Mouse (Mus musculus): ENCODE results near the gene Slc38a10. TPM values are rescaled to one million over a fixed set of nuclear protein-coding genes. Genes with fewer than 3 reads are reported as not detected.

Gene Slc38a10
- polyA plus RNA-seq, 1 experiment = 134 TPM

DNA sequence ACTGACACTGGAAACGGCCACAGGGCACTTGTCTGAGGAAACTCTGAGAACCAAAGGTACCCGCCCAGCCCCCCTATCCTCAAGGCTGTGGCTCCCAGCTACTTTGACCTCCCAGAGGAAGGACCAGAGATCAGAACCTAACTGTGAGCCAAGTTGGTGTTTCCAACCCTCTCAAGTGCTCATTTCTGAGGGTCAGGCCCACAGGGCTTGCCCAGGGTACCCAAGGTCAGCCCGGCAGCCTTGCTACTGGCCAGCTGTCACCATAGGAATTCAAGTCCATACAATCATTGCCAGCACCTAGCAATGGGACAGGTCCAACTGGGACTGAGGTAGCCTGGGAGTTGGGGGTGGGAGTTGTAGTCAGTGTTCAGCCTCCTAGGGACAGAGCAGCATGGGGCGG lies 60.5 kb downstream of the Slc38a10 start:
- TF ChIP-seq POLR2A (IDR thresholded peaks at IDR 0.05; ENCODE audit: borderline replicate concordance, extremely low read depth, insufficient read depth, insufficient read length, poor library complexity, severe bottlenecking) = no peak
- no peak for TF ChIP-seq CTCF (IDR thresholded peaks at IDR 0.05; ENCODE audit: borderline replicate concordance, extremely low read depth, insufficient read depth, insufficient read length)
- no peak for DNase-seq (ENCODE audit: low read depth)

DNA sequence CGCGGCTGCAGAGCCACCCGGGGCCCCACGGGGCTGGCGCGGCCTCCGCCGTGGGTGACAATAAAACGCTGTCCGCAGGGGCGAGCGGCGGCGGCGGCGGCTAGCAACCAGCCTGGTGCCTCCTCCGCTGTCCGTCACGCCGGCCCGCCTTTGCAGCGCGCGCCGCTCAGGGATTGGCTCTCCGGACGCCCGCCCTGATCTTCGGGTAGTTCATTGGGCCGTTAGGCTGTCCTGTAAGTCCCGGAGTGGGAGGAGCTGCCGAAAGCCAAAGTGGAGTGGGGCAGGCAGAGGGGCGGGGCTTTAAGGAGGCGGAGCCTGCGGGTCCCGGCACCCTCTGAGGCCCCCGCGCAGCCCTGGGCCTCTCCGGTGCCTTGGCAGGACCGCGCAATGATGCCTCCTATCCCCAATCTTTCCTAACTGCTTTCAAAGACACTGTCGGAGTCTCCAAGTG lies 64.4 kb downstream of the Slc38a10 start, which contains the start of gene Cep131:
Gene Cep131 (minus strand): TSS at position 126 of the 451 bp plus-strand sequence.
- TF ChIP-seq CTCF (IDR thresholded peaks at IDR 0.05; ENCODE audit: borderline replicate concordance, extremely low read depth, insufficient read depth, insufficient read length) (no peak), POLR2A (IDR thresholded peaks at IDR 0.05; ENCODE audit: borderline replicate concordance, extremely low read depth, insufficient read depth, insufficient read length, poor library complexity, severe bottlenecking) (peak; percentile 82)
- DNase-seq (ENCODE audit: low read depth) = peak; percentile 99

DNA sequence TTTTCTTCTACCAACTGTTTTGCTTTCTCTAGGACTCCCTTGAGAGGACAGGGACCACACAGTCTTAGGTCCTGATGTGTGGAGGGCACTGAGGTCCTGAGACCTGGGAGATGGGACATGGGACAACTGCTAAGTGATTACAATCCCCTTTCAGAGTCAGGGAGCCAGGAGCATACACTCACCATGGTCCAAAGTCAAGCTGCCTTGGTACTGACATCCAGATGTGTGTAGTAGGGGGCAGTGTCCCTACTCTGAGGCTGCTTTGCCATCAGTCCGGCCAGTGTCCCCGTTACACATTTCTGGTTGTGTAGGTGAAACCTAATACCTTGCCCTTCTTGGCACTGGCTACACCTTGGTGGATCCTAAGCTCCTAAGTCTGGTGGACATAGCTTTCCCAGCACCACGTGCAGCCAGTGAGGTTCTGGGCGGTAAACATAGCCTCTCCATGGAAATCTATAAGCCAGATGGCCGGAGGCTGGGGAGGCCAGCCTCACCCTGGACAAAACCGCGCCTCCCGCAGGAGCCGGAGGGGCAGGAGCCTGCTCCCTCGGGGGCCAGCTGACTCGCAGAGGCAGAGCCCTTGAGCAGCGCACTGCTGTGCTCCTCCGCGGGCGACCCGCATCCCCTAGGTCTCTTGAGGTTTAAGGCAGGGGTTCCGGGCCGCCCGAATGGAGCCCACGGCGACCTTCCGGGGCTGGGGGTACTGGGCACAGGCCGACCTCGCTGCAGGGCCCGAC lies 65.1 kb downstream of the Slc38a10 start:
- TF ChIP-seq POLR2A (IDR thresholded peaks at IDR 0.05; ENCODE audit: borderline replicate concordance, extremely low read depth, insufficient read depth, insufficient read length, poor library complexity, severe bottlenecking) (no peak), CTCF (IDR thresholded peaks at IDR 0.05; ENCODE audit: borderline replicate concordance, extremely low read depth, insufficient read depth, insufficient read length) (no peak)
- peak; percentile 40 for DNase-seq (ENCODE audit: low read depth)

GRCm38 (mm10) chr11:120080282-120080681 lies 70.9 kb downstream of the Slc38a10 start:
- TF ChIP-seq POLR2A (IDR thresholded peaks at IDR 0.05; ENCODE audit: borderline replicate concordance, extremely low read depth, insufficient read depth, insufficient read length, poor library complexity, severe bottlenecking) (no peak), CTCF (IDR thresholded peaks at IDR 0.05; ENCODE audit: borderline replicate concordance, extremely low read depth, insufficient read depth, insufficient read length) (no peak)
- DNase-seq (ENCODE audit: low read depth) = no peak

- DNase-seq (ENCODE audit: low read depth) = no peak
- TF ChIP-seq POLR2A (IDR thresholded peaks at IDR 0.05; ENCODE audit: borderline replicate concordance, extremely low read depth, insufficient read depth, insufficient read length, poor library complexity, severe bottlenecking) (no peak), CTCF (IDR thresholded peaks at IDR 0.05; ENCODE audit: borderline replicate concordance, extremely low read depth, insufficient read depth, insufficient read length) (no peak)
Observed at GRCm38 (mm10) chr11:120076191-120076590, 75.0 kb downstream of the Slc38a10 start.

GRCm38 (mm10) chr11:120072986-120073647 lies 78.0 kb downstream of the Slc38a10 start:
- DNase-seq (ENCODE audit: low read depth) = no peak
- TF ChIP-seq POLR2A (IDR thresholded peaks at IDR 0.05; ENCODE audit: borderline replicate concordance, extremely low read depth, insufficient read depth, insufficient read length, poor library complexity, severe bottlenecking) = no peak
- TF ChIP-seq CTCF (IDR thresholded peaks at IDR 0.05; ENCODE audit: borderline replicate concordance, extremely low read depth, insufficient read depth, insufficient read length) = no peak

GRCm38 (mm10) chr11:120071731-120072320 lies 79.3 kb downstream of the Slc38a10 start:
- DNase-seq (ENCODE audit: low read depth) = no peak
- TF ChIP-seq POLR2A (IDR thresholded peaks at IDR 0.05; ENCODE audit: borderline replicate concordance, extremely low read depth, insufficient read depth, insufficient read length, poor library complexity, severe bottlenecking) (no peak), CTCF (IDR thresholded peaks at IDR 0.05; ENCODE audit: borderline replicate concordance, extremely low read depth, insufficient read depth, insufficient read length) (no peak)

GRCm38 (mm10) chr11:120071065-120071464 lies 80.1 kb downstream of the Slc38a10 start:
- DNase-seq (ENCODE audit: low read depth) = no peak
- no peak for TF ChIP-seq CTCF (IDR thresholded peaks at IDR 0.05; ENCODE audit: borderline replicate concordance, extremely low read depth, insufficient read depth, insufficient read length)
- no peak for TF ChIP-seq POLR2A (IDR thresholded peaks at IDR 0.05; ENCODE audit: borderline replicate concordance, extremely low read depth, insufficient read depth, insufficient read length, poor library complexity, severe bottlenecking)

DNA sequence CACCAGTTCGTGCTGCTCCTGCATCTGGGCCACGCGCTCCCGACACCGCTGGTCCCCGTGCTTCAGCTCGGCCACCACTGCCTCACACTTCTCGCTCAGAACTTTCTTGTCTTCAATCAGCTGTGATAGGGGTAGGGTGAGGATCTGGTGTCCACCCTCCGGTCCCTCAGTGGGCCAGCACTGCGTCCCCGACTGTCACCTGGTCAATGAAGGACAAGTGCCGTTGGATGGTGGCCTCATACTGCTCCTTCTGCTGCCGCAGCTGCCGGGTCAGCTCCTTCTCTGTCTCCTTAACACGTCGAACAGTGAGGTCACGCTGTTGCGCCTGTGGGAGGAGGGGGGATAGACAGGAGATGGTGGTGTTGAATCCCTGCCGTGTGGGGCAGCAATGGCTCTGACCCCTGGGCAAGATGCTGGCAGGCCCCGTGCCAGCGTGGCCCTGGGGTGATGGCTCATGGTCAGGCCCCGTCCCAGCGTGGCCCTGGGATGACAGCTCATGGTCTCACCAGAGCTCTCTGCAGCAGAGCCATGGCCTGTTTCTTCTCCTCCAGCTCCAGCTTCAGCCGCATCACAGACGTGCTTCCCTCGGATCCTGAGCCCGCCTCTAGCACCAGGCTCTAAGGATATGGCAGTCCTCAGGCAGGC lies 80.7 kb downstream of the Slc38a10 start:
- TF ChIP-seq POLR2A (IDR thresholded peaks at IDR 0.05; ENCODE audit: borderline replicate concordance, extremely low read depth, insufficient read depth, insufficient read length, poor library complexity, severe bottlenecking) (no peak), CTCF (IDR thresholded peaks at IDR 0.05; ENCODE audit: borderline replicate concordance, extremely low read depth, insufficient read depth, insufficient read length) (no peak)
- no peak for DNase-seq (ENCODE audit: low read depth)

GRCm38 (mm10) chr11:120069261-120069660 lies 81.9 kb downstream of the Slc38a10 start:
- no peak for DNase-seq (ENCODE audit: low read depth)
- TF ChIP-seq POLR2A (IDR thresholded peaks at IDR 0.05; ENCODE audit: borderline replicate concordance, extremely low read depth, insufficient read depth, insufficient read length, poor library complexity, severe bottlenecking) = no peak
- no peak for TF ChIP-seq CTCF (IDR thresholded peaks at IDR 0.05; ENCODE audit: borderline replicate concordance, extremely low read depth, insufficient read depth, insufficient read length)

DNA sequence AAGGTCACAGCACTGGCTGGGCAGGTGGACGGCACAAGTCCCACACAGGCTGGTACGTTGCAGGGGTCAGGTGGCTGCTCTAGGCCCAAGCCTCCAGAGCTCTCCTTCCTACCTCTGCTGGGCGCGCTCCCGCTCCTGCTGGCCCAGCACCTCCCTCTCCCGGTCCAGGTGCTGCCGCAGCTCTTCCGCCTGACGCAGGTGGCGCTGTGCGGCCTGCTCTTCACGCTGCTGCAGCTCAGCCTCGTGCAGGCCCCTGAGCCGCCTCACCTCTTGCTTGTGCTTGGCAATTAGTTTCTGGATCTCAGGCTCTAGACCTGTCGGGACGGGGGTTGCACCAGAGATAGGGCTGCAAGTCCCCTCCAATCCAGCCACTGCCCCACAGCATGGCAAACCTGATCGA lies 83.3 kb downstream of the Slc38a10 start:
- no peak for TF ChIP-seq POLR2A (IDR thresholded peaks at IDR 0.05; ENCODE audit: borderline replicate concordance, extremely low read depth, insufficient read depth, insufficient read length, poor library complexity, severe bottlenecking)
- peak; percentile 26; the same call in 1 of the 2 replicates for TF ChIP-seq CTCF (IDR thresholded peaks at IDR 0.05; ENCODE audit: borderline replicate concordance, extremely low read depth, insufficient read depth, insufficient read length)

More for the DNA sequence above, 83.3 kb downstream of the Slc38a10 start:
- peak; percentile 19 for DNase-seq (ENCODE audit: low read depth)
